Mouse (Mus musculus): ENCODE measurements at regions not wholly inside any gene's neighbourhood (a gene's known extent, or its start where the extent isn't known, plus 50 kb on each side); places are given as distances from the start of the nearest gene placed in this dataset.

DNA sequence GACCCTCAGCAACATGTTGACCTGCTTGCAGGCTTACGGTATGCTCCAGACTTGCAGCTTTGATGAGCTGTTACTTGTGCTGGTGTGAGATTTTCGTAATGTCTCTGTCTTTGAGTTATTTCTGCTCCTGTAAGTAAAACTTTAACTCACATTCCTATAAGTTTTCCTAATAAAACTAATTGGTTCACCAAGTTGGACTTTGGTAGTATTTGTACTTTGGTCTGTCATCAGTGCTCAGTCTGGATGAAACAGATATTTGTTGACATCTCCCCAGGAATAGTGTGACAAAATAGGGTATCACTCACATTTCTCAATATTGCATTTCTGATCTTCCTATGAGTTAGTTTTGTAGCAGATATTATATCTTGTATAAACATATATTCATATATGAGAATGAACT is 313.3 kb downstream of the Zfp619 start:
- ATAC-seq (ENCODE audit: insufficient number of reproducible peaks, insufficient read depth, low FRiP score, low TSS enrichment) = no peak
- 91% methylated on average over 2 of the region's 2 CpGs for WGBS
- H3K36me3 ChIP-seq = no peaks in the 10 kb centered on the region
- no peaks in the 10 kb centered on the region for H3K4me1 ChIP-seq
- H3K9ac ChIP-seq = no peak overlapping the region
- no peak overlapping the region for H3K4me2 ChIP-seq (replicated peaks)
- no peak overlapping the region for H3K4me3 ChIP-seq
- no peak overlapping the region for H3K27ac ChIP-seq
- H3K27me3 ChIP-seq = no peaks in the 10 kb centered on the region
- no peaks in the 10 kb centered on the region for H3K9me3 ChIP-seq

DNA sequence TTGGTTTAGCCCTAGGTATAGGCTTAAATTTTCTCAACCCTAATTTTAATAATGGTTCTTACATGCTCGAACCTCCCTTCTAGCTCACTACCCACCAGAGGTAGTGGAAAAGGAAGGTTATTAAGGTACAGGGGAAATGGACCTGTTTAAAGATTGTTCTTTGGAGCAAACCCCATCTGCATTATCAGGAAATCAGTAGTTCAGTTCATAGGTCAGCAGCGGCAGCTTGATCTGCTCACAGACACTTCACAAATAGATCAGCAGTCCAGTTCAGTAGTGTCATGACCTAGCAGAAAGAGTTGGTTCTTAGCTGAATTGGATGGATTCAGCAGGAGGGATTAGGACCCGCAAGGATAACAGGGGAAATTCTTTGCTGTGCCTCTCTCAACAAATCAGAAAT is 324.4 kb downstream of the Zfp619 start:
- no peaks in the 10 kb centered on the region for H3K9me3 ChIP-seq
- no peaks in the 10 kb centered on the region for H3K36me3 ChIP-seq
- no peak overlapping the region for H3K4me3 ChIP-seq
- no peak overlapping the region for H3K9ac ChIP-seq
- no peak overlapping the region for H3K27ac ChIP-seq
- no peak for ATAC-seq (ENCODE audit: insufficient number of reproducible peaks, insufficient read depth, low FRiP score, low TSS enrichment)
- WGBS = 80% methylated on average over 3 of the region's 3 CpGs
- no peaks in the 10 kb centered on the region for H3K27me3 ChIP-seq
- no peaks in the 10 kb centered on the region for H3K4me1 ChIP-seq
- no peak overlapping the region for H3K4me2 ChIP-seq (replicated peaks)

DNA sequence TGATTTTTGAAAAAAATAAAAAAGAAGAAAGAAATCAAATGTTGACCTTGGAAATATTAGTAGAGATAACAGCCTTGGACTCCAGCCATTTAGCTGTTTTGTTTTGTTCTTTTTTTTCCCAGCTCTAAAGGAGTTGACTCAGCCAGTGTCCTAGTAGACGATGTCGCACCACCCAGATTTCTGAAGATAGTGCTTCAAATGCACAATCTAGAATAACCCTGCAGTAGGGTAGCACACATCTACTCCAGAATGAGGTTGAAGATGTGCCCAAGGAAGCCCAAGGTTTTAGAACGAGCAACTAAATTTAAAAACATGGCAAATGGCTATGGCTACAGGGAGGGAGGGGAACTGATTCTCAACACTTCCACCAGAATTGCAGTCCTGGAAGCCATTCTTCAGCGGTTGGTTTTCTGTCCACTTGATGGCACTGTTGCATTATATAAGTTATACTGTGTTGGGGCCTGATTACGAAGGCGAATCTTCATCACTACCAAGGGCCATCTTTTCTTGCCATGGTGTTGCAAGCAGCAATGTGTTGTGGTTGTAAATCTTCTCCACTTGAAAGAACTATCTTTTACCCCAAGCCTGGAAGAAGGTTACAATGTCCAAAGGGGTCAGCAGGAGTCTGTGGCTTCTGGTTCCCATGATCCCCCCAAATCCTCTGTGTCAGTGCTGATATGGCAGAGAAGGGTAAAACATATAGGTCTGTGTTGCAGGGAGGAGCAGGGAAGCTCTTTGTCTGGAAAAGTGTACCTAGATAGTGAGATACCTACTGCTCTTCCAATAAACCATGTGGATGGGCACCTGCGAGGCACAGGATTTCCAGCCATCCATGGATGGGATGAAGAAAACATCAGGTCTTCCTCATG is 330.6 kb downstream of the Zfp619 start:
- no peak overlapping the region for H3K4me3 ChIP-seq
- H3K27ac ChIP-seq = no peak overlapping the region
- H3K4me2 ChIP-seq (replicated peaks) = no peak overlapping the region
- H3K9ac ChIP-seq = no peak overlapping the region
- no peaks in the 10 kb centered on the region for H3K4me1 ChIP-seq
- 45% methylated on average over 7 of the region's 7 CpGs for WGBS
- H3K9me3 ChIP-seq = no peaks in the 10 kb centered on the region
- H3K36me3 ChIP-seq = no peaks in the 10 kb centered on the region
- ATAC-seq (ENCODE audit: insufficient number of reproducible peaks, insufficient read depth, low FRiP score, low TSS enrichment) = no peak
- H3K27me3 ChIP-seq = no peaks in the 10 kb centered on the region

DNA sequence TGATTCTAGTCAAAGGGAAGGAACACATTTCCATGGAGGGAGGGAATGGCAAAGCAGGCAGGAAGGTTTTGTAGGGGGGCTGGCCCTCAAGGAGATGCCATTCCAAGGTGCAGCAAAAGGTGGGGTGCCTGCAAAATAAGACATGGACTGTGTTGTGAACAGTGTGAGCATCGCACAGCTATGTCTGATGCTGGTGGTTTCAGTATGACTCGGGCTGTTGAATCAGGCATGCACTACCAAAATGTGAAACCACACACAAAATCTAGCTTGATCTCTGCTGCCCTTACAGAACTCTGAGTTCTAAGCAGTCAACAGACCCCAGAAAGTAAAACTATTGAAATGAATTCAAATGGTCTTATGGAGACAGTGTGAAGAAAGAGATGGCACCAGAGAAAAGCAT is 339.7 kb downstream of the Zfp619 start:
- no peak overlapping the region for H3K4me3 ChIP-seq
- ATAC-seq (ENCODE audit: insufficient number of reproducible peaks, insufficient read depth, low FRiP score, low TSS enrichment) = no peak
- H3K27me3 ChIP-seq = no peaks in the 10 kb centered on the region
- no peak overlapping the region for H3K27ac ChIP-seq
- H3K9ac ChIP-seq = no peak overlapping the region
- H3K4me1 ChIP-seq = no peaks in the 10 kb centered on the region
- 94% methylated on average over 2 of the region's 2 CpGs for WGBS
- no peak overlapping the region for H3K4me2 ChIP-seq (replicated peaks)
- no peaks in the 10 kb centered on the region for H3K36me3 ChIP-seq
- H3K9me3 ChIP-seq = no peaks in the 10 kb centered on the region

DNA sequence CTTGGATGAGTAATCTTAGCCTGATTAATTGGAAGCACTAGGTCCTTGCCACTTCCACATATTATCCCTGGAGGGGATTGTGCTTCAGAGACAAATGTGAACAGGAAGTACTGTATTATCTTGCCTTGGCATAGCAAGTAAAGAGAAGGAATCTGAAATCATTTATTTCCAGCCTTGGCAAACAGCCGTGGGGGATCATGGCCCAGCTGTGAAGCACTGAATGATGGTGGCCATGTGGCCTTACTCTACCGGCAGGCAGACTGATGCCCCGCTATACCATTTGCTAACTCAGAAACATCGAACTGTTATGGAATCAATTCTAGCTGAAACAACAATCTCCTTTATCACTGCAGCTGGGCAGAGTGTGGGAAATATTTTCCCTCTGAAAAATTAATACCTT is 345.3 kb downstream of the Zfp619 start:
- no peak for ATAC-seq (ENCODE audit: insufficient number of reproducible peaks, insufficient read depth, low FRiP score, low TSS enrichment)
- 47% methylated on average over 4 of the region's 4 CpGs for WGBS
- H3K4me3 ChIP-seq = no peak overlapping the region

DNA sequence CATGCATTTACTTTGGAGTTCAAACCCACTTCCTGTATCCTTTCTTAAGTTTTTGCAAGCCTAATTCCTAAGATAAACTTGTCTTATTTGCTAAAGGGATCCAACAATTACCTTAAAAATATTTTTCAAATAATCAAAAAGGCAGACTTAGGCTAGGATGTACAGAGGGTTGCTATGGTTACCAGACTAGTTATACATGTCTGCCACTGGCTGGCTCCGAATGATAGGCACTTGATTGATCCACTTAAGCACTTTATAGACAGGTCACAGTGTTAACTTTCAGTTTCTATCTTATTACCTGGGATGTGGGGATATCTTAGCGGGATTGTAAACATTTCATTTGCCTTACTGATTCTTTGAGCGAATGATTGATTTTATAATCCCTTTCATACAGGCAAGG is 346.6 kb downstream of the Zfp619 start:
- Histone ChIP-seq H3K27me3 (no peaks in the 10 kb centered on the region), H3K4me3 (no peak overlapping the region), H3K4me1 (no peaks in the 10 kb centered on the region), H3K27ac (no peak overlapping the region), H3K4me2 (replicated peaks) (no peak overlapping the region), H3K36me3 (no peaks in the 10 kb centered on the region), H3K9ac (no peak overlapping the region), H3K9me3 (no peaks in the 10 kb centered on the region)
- no peak for ATAC-seq (ENCODE audit: insufficient number of reproducible peaks, insufficient read depth, low FRiP score, low TSS enrichment)
- 69% methylated on average over 3 of the region's 3 CpGs for WGBS

More for the DNA sequence above, 345.3 kb downstream of the Zfp619 start:
- Histone ChIP-seq H3K4me1 (no peaks in the 10 kb centered on the region), H3K9ac (no peak overlapping the region), H3K27me3 (no peaks in the 10 kb centered on the region), H3K4me2 (replicated peaks) (no peak overlapping the region), H3K36me3 (no peaks in the 10 kb centered on the region), H3K9me3 (no peaks in the 10 kb centered on the region), H3K27ac (no peak overlapping the region)

DNA sequence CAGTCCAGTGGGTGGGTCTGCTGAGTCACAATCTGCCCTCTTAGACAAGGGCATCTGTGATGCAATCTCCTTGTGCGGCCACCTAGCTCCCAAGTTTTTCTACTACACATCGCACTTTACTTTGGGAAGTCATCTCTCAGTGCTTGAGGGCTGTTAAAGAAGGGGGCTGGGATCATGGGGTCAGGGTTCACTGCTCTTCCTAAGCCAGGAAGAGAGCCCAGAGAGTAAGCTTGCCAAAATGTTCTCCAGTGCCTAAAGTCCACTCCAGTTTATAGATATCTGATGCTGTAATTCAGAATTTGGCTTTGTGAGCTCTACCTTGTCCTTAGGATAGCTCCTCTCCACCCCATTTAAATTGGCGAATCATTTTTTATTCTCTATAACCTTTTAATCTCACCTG is 347.2 kb downstream of the Zfp619 start:
- Histone ChIP-seq H3K27me3 (no peaks in the 10 kb centered on the region), H3K4me1 (no peaks in the 10 kb centered on the region), H3K27ac (no peak overlapping the region), H3K9me3 (no peaks in the 10 kb centered on the region), H3K4me3 (no peak overlapping the region), H3K36me3 (no peaks in the 10 kb centered on the region), H3K9ac (no peak overlapping the region), H3K4me2 (replicated peaks) (no peak overlapping the region)
- 61% methylated on average over 3 of the region's 3 CpGs for WGBS
- no peak for ATAC-seq (ENCODE audit: insufficient number of reproducible peaks, insufficient read depth, low FRiP score, low TSS enrichment)

DNA sequence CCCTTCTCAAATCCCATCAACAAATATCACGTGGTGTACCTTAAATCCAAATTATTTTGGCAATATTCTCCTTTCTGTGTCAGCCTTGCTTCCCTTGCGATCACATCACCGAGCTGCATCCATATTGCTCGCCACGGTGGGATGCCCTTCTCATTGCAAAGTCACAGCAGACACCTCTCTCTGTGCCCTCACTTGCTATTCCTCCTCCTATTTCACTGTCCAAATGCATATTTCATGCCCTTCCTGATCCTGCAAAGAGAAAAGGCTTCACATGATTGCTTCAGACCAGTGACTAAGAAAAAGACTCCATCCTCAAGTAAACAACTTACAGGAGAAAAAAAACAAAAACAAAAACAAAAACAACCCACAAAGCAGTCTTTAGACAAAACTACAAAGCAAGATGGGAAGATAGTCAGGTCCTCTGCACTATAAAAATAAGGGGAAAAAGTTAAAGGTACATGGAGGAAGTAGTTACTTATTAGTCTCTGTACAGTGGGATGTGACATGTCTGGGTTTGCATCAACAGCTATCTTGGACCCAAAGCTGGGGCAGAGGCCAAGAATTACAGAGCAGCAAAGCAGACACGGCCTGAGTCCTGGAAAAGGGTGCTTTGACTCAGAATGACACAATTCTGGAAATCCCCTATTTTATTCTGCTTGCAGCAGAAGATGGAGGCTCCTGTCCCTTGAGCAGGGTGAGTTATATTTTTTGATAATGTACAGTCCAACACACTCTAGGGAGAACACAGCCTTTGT is 349.3 kb downstream of the Zfp619 start:
- ATAC-seq (ENCODE audit: insufficient number of reproducible peaks, insufficient read depth, low FRiP score, low TSS enrichment) = no peak
- 80% methylated on average over 6 of the region's 6 CpGs for WGBS
- Histone ChIP-seq H3K9ac (no peak overlapping the region), H3K4me3 (no peak overlapping the region), H3K36me3 (no peaks in the 10 kb centered on the region), H3K4me2 (replicated peaks) (no peak overlapping the region), H3K4me1 (no peaks in the 10 kb centered on the region), H3K27ac (no peak overlapping the region), H3K27me3 (no peaks in the 10 kb centered on the region), H3K9me3 (no peaks in the 10 kb centered on the region)

DNA sequence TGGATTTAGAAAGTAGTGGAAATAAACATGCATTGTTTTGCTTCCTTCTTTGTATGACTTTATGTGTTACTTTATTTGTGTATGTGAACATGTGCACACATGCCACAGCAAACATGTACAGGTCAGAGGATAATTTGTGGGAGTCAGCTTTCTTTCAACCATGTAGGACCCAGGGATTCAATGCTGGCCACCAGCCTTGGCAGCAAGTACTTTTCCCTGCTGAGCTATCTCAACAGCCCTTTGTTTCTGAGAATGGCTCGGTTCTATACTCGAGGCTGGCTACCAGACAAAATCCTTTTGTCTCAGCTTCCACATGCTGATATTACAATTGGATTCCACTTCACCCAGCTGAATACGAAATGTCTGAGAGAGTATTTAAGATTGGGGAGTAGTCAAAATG is 349.9 kb downstream of the Zfp619 start:
- Histone ChIP-seq H3K36me3 (no peaks in the 10 kb centered on the region), H3K4me1 (no peaks in the 10 kb centered on the region), H3K9me3 (no peaks in the 10 kb centered on the region), H3K27me3 (no peaks in the 10 kb centered on the region), H3K9ac (no peak overlapping the region), H3K27ac (no peak overlapping the region), H3K4me2 (replicated peaks) (no peak overlapping the region), H3K4me3 (no peak overlapping the region)
- 21% methylated on average over 3 of the region's 3 CpGs for WGBS
- no peak for ATAC-seq (ENCODE audit: insufficient number of reproducible peaks, insufficient read depth, low FRiP score, low TSS enrichment)

DNA sequence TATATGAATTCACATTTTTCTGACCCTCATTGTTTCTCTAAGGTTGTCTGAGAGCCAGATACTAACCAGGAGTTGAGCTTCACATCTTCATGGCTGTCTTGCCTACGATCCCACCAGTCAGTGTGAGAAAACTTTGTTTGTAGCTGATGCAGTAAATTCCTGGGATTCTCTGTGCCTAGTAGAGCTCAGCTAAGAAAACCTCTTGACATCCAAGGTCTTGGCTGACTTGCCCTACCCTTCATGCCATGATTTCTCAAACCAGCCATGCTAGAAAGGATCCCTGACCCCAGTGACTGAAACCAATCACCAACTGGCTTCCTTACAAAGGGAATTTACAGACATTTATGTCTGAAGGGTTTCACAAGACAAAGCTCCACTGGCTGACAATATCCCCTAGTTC is 364.5 kb downstream of the Zfp619 start:
- H3K4me3 ChIP-seq = no peak overlapping the region
- WGBS = 83% methylated on average over 1 of the region's 1 CpGs
- no peaks in the 10 kb centered on the region for H3K27me3 ChIP-seq
- no peak overlapping the region for H3K9ac ChIP-seq
- ATAC-seq (ENCODE audit: insufficient number of reproducible peaks, insufficient read depth, low FRiP score, low TSS enrichment) = no peak
- H3K4me2 ChIP-seq (replicated peaks) = no peak overlapping the region
- no peak overlapping the region for H3K27ac ChIP-seq
- no peaks in the 10 kb centered on the region for H3K4me1 ChIP-seq
- no peaks in the 10 kb centered on the region for H3K9me3 ChIP-seq
- H3K36me3 ChIP-seq = no peaks in the 10 kb centered on the region

DNA sequence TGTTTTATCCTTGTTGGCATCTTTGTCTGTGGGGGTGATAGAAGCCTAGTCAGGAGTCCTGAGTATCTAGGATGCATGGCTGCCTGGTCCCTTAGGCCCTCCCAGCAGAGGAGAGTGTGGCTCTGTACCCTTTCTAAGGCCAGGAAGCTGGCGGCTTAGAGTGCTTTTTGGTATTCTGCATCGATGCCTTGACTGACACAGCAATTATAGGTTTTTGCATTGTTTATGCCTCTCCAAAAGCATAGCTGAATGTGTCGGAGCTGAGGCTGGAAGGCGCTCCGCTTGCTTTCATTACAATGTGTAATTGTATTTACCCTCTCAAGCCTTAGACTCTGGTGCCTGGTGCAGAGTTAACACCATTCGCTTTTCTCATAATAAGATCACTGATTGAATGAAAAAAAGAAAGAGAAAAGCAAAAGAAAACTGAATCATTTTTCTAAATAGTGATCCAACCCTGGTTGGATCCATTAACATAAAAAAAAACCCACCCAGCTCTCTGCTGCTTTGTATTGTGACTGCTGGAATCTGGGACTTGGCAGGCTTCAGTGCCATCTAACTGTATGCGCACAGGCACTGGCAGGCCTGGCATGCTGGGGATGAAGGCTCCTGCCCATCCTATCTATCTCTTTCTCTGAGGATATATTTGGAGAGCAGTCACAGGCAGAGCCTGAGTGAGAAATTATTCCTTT is 376.8 kb downstream of the Zfp619 start:
- 80% methylated on average over 7 of the region's 7 CpGs for WGBS
- Histone ChIP-seq H3K4me1 (no peaks in the 10 kb centered on the region), H3K4me2 (replicated peaks) (no peak overlapping the region), H3K36me3 (no peaks in the 10 kb centered on the region), H3K9ac (no peak overlapping the region), H3K27ac (no peak overlapping the region), H3K27me3 (no peaks in the 10 kb centered on the region), H3K4me3 (no peak overlapping the region), H3K9me3 (0 out of 2 replicates have a peak, but pooled peaks cover 4% of the 10 kb centered on the region)
- ATAC-seq (ENCODE audit: insufficient number of reproducible peaks, insufficient read depth, low FRiP score, low TSS enrichment) = no peak

DNA sequence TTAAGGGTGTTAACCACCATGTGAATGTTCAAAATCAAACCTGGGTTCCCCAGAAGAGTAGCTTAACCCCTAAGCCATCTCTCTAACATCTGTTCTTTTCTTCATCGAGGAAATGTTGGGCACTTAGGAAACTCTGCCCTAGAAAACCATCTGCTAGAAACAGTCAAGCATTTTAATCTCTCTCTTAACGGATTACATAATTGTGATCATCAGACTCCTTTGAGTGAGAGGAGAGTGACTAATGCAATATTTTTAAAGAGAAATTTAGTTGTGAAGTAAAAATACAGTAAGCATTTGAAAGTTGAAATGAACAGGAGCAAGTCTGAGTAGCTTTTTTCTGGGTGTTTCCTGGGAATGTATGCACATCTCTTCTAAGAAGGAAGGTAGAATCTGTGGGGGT is 379.4 kb downstream of the Zfp619 start:
- no peak for ATAC-seq (ENCODE audit: insufficient number of reproducible peaks, insufficient read depth, low FRiP score, low TSS enrichment)
- H3K27me3 ChIP-seq = no peaks in the 10 kb centered on the region
- H3K4me3 ChIP-seq = no peak overlapping the region
- no peak overlapping the region for H3K27ac ChIP-seq
- H3K4me1 ChIP-seq = no peaks in the 10 kb centered on the region
- no peak overlapping the region for H3K9ac ChIP-seq
- H3K4me2 ChIP-seq (replicated peaks) = no peak overlapping the region
- WGBS = 68% methylated on average over 2 of the region's 2 CpGs
- H3K36me3 ChIP-seq = no peaks in the 10 kb centered on the region
- 0 out of 2 replicates have a peak, but pooled peaks cover 4% of the 10 kb centered on the region for H3K9me3 ChIP-seq

Data from embryonic facial prominence, embryonic 12.5 days (tissue).